Mouse (Mus musculus): Measurements from ENCODE around the gene Flywch2. TPM values are rescaled to one million over a fixed set of nuclear protein-coding genes. Genes with fewer than 3 reads are reported as not detected.
A peak's percentile ranks its signal among the peaks of the same experiment; 100 is the strongest.

Flywch2 gene
- polyA plus RNA-seq, 1 experiment from 2014 or later, result 78.4 TPM

DNA sequence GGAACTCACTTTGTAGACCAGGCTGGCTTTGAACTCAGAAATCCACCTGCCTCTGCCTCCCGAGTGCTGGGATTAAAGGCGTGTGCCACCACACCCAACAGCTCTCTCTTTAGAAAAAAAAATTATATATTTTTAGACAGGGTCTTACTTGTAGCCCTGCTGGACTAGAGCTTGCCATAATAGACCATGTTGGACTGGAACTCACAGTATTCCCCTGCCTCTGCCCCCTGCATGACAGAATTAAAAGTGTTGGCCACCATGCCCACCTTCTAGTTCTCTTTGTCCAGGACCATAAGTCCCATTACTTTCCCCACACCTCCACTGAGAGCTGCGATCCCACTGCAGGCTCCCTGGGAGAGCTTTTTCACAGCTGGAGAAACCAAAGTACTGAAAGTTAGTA lies 38.4 kb downstream of the Flywch2 start:
- Histone ChIP-seq H3K4me2 (replicated peaks) (no peak overlapping the region), H3K4me1 (replicated peaks; ENCODE audit: control insufficient read depth, insufficient read depth, low read length) (peaks cover 20% of the 10 kb centered on the region), H3K9ac (no peak overlapping the region), H3K9me3 (ENCODE audit: control insufficient read depth, low read length) (no peaks in the 10 kb centered on the region), H3K36me3 (replicated peaks; ENCODE audit: control insufficient read depth, insufficient read depth) (peaks cover 14% of the 10 kb centered on the region), H3K27me3 (ENCODE audit: control insufficient read depth, insufficient read depth, low read length) (peaks cover 54% of the 10 kb centered on the region), H3K4me3 (replicated peaks; ENCODE audit: low read length) (no peak overlapping the region), H3K27ac (no peak overlapping the region)
- no peak for ATAC-seq (ENCODE audit: low FRiP score)
- 88% methylated on average over 3 of the region's 3 CpGs for WGBS
- DNase-seq (ENCODE audit: low spot score), result no peak

GRCm38 (mm10) chr17:23746767-23747166 lies 39.1 kb downstream of the Flywch2 start:
- ATAC-seq (ENCODE audit: low FRiP score) (no peak), DNase-seq (ENCODE audit: low spot score) (no peak)
- 84% methylated on average over 3 of the region's 3 CpGs for WGBS
- Histone ChIP-seq H3K27me3 (ENCODE audit: control insufficient read depth, insufficient read depth, low read length) (peaks cover 61% of the 10 kb centered on the region), H3K4me2 (replicated peaks) (no peak overlapping the region), H3K4me3 (replicated peaks; ENCODE audit: low read length) (no peak overlapping the region), H3K27ac (no peak overlapping the region), H3K9me3 (ENCODE audit: control insufficient read depth, low read length) (no peaks in the 10 kb centered on the region), H3K9ac (no peak overlapping the region), H3K36me3 (replicated peaks; ENCODE audit: control insufficient read depth, insufficient read depth) (peaks cover 6% of the 10 kb centered on the region), H3K4me1 (replicated peaks; ENCODE audit: control insufficient read depth, insufficient read depth, low read length) (peaks cover 20% of the 10 kb centered on the region)

DNA sequence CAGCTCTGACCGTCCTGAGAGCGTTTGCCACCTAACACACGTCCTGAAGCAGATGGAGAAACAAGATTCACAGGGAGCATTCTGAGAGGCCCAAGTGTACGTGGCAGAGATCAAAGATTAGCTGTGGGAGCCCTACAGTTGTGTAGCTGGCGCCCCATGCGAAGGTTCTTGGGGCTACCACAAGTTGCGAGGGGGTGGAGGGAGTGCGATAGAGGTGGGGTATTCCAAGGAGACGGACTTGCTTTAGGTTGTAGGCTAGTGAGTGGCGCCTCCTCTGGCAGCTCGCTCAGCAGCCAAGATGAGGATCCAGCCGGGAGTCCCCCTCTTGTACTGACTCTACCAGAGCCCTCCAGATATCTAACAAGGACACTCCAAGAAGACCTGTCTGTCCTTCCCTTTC lies 39.6 kb downstream of the Flywch2 start:
- no peaks in the 10 kb centered on the region for H3K9me3 ChIP-seq (ENCODE audit: control insufficient read depth, low read length)
- 3% methylated on average over 12 of the region's 12 CpGs for WGBS
- H3K4me3 ChIP-seq (replicated peaks; ENCODE audit: low read length), result peak overlapping the region; percentile 35
- ATAC-seq (ENCODE audit: low FRiP score) (no peak), DNase-seq (ENCODE audit: low spot score) (no peak)
- peaks cover 2% of the 10 kb centered on the region for H3K36me3 ChIP-seq (replicated peaks; ENCODE audit: control insufficient read depth, insufficient read depth)
- no peak overlapping the region for H3K27ac ChIP-seq
- no peak overlapping the region for H3K9ac ChIP-seq
- H3K4me2 ChIP-seq (replicated peaks), result peak overlapping the region; percentile 65
- H3K27me3 ChIP-seq (ENCODE audit: control insufficient read depth, insufficient read depth, low read length), result peaks cover 66% of the 10 kb centered on the region
- H3K4me1 ChIP-seq (replicated peaks; ENCODE audit: control insufficient read depth, insufficient read depth, low read length), result peaks cover 20% of the 10 kb centered on the region

DNA sequence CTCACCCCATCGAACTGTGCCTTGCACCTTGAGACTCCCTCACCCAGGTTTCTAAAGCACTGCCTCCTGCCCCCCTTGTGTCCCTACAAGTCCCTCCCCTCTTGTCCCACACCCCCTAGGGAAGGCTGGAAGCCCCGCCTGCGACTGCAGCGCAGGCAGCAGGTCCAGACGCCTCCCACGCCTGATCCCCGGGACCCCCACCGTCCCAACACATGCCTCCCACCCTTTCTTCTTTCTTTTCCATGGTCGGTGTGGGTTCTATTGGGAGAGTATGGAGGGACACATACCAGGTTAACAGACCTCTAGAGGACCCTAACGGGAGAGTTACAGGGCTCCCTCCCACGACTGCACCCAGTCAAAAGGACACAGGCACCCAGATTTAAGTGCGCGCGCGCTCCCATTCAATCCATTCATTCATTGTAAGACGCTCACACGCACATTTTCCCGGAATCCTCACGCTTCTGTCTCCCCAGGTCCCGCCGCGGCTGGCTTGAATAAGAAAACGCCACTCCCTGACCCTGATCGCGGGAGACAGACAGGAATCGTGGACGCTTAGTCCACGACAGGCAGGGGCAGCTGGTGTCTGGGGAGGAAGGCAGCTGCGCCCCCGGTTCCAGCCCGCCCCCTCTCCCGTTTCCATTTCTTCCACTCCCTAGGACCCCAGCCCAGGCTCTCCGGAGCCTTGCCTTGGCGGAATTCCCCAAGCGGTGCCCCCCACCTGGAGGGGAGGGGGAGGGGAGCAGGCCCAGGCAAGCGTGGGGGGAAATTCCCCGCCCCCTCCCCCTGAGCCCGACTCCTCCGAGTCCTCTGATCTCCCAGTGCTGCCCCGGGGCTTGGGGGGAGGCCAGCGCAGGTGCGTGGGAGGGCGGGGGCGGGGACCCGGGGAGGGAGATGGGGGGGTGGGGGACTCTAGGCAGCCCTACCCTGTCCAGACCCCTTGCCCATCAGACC lies 40.3 kb downstream of the Flywch2 start, which contains the start of gene Kremen2:
TSS of gene Kremen2 (minus strand) at position 533 of the 951 bp plus-strand sequence.
- H3K27ac ChIP-seq, result no peak within 1 kb of the TSS
- ATAC-seq (ENCODE audit: low FRiP score), result no peak
- no peaks in the 10 kb centered on the region for H3K9me3 ChIP-seq (ENCODE audit: control insufficient read depth, low read length)
- peak within 1 kb of the TSS; percentile 35 for H3K4me3 ChIP-seq (replicated peaks; ENCODE audit: low read length)
- peak within 1 kb of the TSS; percentile 56 for H3K9ac ChIP-seq
- peak within 1 kb of the TSS; percentile 65 for H3K4me2 ChIP-seq (replicated peaks)
- H3K4me1 ChIP-seq (replicated peaks; ENCODE audit: control insufficient read depth, insufficient read depth, low read length), result peaks cover 20% of the 10 kb centered on the region
- under 1% methylated on average over 35 of the region's 45 CpGs for WGBS
- peaks cover 69% of the 10 kb centered on the region for H3K27me3 ChIP-seq (ENCODE audit: control insufficient read depth, insufficient read depth, low read length)
- DNase-seq (ENCODE audit: low spot score), result peak; percentile 49
- H3K36me3 ChIP-seq (replicated peaks; ENCODE audit: control insufficient read depth, insufficient read depth), result no peaks in the 10 kb centered on the region

DNA sequence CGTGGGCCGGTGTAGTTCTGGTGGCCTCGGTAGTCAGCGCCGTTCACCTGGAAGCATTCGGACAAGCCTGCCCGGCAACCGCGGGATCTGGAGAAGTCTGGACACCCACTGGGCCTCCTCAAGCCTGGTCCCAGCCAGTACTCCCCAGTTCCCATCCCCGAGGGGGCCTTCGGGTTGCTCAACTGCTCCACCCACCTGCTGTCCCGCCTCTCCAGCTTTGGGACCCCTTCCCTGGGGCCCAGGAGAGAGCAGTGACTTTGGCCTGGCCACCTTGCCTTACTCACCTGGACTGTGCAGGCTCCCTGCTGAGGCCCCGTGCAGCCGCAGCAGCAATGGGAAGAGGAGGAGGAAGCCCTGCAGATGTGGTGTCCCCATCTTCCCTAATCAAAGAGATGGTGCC lies 41.2 kb downstream of the Flywch2 start:
- DNase-seq (ENCODE audit: low spot score), result no peak
- 2% methylated on average over 14 of the region's 14 CpGs for WGBS
- Histone ChIP-seq H3K36me3 (replicated peaks; ENCODE audit: control insufficient read depth, insufficient read depth) (no peaks in the 10 kb centered on the region), H3K9me3 (ENCODE audit: control insufficient read depth, low read length) (no peaks in the 10 kb centered on the region), H3K4me2 (replicated peaks) (peak overlapping the region; percentile 65; the same call in 1 of the 2 replicates), H3K27ac (no peak overlapping the region), H3K27me3 (ENCODE audit: control insufficient read depth, insufficient read depth, low read length) (peaks cover 69% of the 10 kb centered on the region), H3K4me3 (replicated peaks; ENCODE audit: low read length) (peak overlapping the region; percentile 35; the same call in 1 of the 2 replicates), H3K4me1 (replicated peaks; ENCODE audit: control insufficient read depth, insufficient read depth, low read length) (peaks cover 20% of the 10 kb centered on the region), H3K9ac (no peak overlapping the region)
- ATAC-seq (ENCODE audit: low FRiP score), result no peak

GRCm38 (mm10) chr17:23744076-23744475 lies 41.8 kb downstream of the Flywch2 start:
- no peak for DNase-seq (ENCODE audit: low spot score)

DNA sequence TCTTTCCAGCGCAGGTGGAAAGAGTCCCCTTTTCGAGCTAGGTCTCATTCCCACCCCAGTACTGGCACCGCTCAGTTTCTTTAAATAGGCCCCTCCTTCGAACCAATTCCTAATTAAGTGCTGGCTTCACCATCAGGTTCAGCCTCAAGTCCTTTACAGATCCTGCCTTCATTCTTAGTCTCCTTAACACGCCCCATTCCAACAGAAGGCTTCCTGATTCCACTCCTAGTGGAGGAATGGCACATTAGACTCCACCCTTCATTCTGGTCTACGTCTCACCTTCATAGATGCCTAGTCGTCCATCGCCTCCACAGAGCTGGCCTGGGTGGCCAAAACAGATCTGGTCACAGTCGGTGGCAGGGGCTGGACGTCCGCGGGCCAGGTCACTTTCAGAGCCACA lies 42.9 kb downstream of the Flywch2 start:
- 62% methylated on average over 12 of the region's 12 CpGs for WGBS
- peak overlapping the region; percentile 21; the same call in 1 of the 2 replicates for H3K4me3 ChIP-seq (replicated peaks; ENCODE audit: low read length)
- no peak overlapping the region for H3K9ac ChIP-seq

More at GRCm38 (mm10) chr17:23744076-23744475, 41.8 kb downstream of the Flywch2 start:
- no peak overlapping the region for H3K4me3 ChIP-seq (replicated peaks; ENCODE audit: low read length)
- no peak overlapping the region for H3K4me2 ChIP-seq (replicated peaks)
- WGBS, result 23% methylated on average over 8 of the region's 8 CpGs
- peaks cover 69% of the 10 kb centered on the region for H3K27me3 ChIP-seq (ENCODE audit: control insufficient read depth, insufficient read depth, low read length)
- ATAC-seq (ENCODE audit: low FRiP score), result no peak
- H3K27ac ChIP-seq, result no peak overlapping the region
- no peak overlapping the region for H3K9ac ChIP-seq
- peaks cover 22% of the 10 kb centered on the region for H3K4me1 ChIP-seq (replicated peaks; ENCODE audit: control insufficient read depth, insufficient read depth, low read length)
- no peaks in the 10 kb centered on the region for H3K9me3 ChIP-seq (ENCODE audit: control insufficient read depth, low read length)
- H3K36me3 ChIP-seq (replicated peaks; ENCODE audit: control insufficient read depth, insufficient read depth), result no peaks in the 10 kb centered on the region

GRCm38 (mm10) chr17:23742210-23742793 lies 43.6 kb downstream of the Flywch2 start:
- H3K27ac ChIP-seq, result no peak overlapping the region
- no peak for DNase-seq (ENCODE audit: low spot score)
- H3K4me3 ChIP-seq (replicated peaks; ENCODE audit: low read length), result peak overlapping the region; percentile 21
- peak overlapping the region; percentile 43 for H3K4me2 ChIP-seq (replicated peaks)
- peaks cover 35% of the 10 kb centered on the region for H3K4me1 ChIP-seq (replicated peaks; ENCODE audit: control insufficient read depth, insufficient read depth, low read length)
- H3K27me3 ChIP-seq (ENCODE audit: control insufficient read depth, insufficient read depth, low read length), result peaks cover 61% of the 10 kb centered on the region
- no peaks in the 10 kb centered on the region for H3K9me3 ChIP-seq (ENCODE audit: control insufficient read depth, low read length)
- ATAC-seq (ENCODE audit: low FRiP score), result no peak
- H3K9ac ChIP-seq, result peak overlapping the region; percentile 41
- peaks cover 2% of the 10 kb centered on the region; the same call in 1 of the 2 replicates for H3K36me3 ChIP-seq (replicated peaks; ENCODE audit: control insufficient read depth, insufficient read depth)
- WGBS, result 10% methylated on average over 44 of the region's 44 CpGs

More for the DNA sequence above, 42.9 kb downstream of the Flywch2 start:
- ATAC-seq (ENCODE audit: low FRiP score) (no peak), DNase-seq (ENCODE audit: low spot score) (no peak)
- no peak overlapping the region; the same call in 1 of the 2 replicates for H3K4me2 ChIP-seq (replicated peaks)
- H3K4me1 ChIP-seq (replicated peaks; ENCODE audit: control insufficient read depth, insufficient read depth, low read length), result peaks cover 33% of the 10 kb centered on the region
- H3K9me3 ChIP-seq (ENCODE audit: control insufficient read depth, low read length), result no peaks in the 10 kb centered on the region
- no peaks in the 10 kb centered on the region for H3K36me3 ChIP-seq (replicated peaks; ENCODE audit: control insufficient read depth, insufficient read depth)
- no peak overlapping the region for H3K27ac ChIP-seq
- peaks cover 67% of the 10 kb centered on the region for H3K27me3 ChIP-seq (ENCODE audit: control insufficient read depth, insufficient read depth, low read length)
